Mouse (Mus musculus): Measurements from ENCODE around the gene Lrp4.

The Lrp4 gene

DNA sequence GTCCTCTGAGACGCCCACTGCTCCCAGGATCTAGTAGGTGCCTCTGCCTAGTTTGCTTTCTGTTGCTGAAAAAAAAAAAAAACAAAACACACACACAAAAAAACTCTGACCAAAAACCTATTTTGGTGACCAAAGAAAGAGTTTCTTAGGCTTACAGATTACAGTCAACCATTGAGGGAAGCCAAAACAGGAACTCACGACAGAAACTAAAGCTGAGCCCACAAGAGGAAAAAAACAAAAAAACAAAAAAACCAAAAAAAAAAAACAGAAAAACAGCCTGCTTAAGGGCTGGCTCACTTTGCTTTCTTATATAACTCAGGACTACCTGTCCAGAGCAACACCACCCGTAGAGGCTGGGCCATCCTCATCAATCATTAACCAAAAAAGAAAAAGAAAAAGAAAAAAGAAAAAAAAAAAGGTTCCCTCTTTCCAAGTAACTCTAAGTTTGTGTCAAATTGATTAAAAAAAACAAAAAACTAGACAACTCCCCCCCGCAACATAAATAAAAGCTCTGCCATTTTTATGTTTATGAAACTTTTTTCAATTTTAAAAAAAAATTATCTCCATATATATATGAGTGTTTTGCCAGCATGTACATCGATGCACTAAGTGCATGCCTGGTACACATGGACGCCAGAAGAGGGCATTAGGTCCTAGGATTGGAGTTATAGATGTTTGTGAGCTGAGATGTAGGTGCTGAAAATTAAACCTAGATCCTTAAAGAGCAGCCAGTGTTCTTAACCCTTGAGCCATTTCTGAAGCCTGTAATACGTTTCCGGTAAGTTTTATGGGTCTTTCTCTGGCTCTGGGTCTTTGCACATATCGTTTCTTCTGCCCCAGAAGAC is 3.9 kb upstream of the Lrp4 start:
- no peak for DNase-seq (ENCODE audit: low spot score in 2 of 2)

DNA sequence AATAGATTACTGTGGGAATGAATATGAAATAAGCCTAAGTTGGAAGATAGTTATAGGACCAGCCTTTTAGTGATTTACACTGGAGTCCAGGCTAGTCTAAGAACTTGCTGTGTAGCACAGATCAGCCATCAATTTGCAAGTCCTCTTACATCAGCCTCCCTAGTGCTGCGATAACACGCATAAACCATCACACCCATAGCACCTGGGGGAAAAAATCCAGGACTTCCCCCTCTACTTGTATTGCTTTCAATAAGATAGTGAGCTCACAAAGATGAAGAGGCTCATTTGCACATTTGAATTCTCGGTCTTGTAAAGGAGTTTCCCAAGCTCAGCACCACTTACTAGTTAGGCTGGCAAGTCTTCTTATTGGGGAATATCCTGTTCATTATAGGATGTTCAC is 2.9 kb upstream of the Lrp4 start:
- no peak for DNase-seq (ENCODE audit: low spot score in 2 of 2)

DNA sequence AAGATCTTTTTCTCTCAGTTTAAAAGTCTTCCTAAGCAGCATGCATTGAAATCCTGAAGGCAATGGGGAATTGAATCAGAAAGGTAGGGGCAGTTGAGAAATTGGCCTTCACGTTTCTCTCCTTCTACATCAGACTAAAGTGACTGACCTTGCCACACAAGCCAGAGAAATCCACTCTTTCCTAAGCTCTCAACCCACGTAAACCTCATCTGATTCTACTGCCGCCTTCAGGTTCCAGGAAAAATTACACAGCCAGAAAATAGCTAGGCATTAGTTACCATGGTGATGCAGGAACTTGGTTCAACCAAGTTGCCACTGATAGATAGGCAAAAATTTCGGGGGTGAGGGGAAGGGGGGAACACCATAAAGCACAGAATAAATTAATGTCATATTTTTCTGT is 1.5 kb upstream of the Lrp4 start:
- DNase-seq (ENCODE audit: low spot score in 2 of 2), result peak in 1 of 2 experiments; percentile 53

DNA sequence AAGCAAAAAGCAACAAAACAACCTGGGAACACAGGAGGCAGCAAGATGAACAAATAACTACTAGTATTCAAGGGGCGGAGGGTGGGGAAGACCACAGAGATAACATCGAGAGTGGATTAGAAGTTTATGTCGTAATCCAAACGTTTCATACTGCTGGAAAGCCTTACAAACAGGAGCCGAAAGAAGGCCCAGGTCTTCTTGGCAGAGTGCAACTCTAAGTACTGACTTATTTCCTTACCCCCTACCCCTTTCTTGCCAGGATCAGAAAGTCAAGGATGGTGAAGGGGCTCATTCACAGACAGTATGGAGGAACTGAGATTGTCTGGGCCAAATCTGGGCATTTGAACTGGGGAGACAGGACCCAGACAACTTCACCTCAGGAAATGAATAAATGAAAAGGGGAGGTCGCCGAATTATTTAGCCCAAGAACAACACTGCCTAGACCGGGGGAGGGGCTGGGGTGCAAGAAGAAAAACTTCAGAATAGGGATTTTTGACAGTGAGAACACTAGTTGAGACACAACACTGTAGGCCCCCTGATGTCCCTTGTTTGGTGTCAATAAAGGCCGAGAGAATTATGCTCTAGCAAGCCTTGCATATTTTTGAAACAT is 715 bp upstream of the Lrp4 start:
- DNase-seq (ENCODE audit: low spot score in 2 of 2), result no peak

DNA sequence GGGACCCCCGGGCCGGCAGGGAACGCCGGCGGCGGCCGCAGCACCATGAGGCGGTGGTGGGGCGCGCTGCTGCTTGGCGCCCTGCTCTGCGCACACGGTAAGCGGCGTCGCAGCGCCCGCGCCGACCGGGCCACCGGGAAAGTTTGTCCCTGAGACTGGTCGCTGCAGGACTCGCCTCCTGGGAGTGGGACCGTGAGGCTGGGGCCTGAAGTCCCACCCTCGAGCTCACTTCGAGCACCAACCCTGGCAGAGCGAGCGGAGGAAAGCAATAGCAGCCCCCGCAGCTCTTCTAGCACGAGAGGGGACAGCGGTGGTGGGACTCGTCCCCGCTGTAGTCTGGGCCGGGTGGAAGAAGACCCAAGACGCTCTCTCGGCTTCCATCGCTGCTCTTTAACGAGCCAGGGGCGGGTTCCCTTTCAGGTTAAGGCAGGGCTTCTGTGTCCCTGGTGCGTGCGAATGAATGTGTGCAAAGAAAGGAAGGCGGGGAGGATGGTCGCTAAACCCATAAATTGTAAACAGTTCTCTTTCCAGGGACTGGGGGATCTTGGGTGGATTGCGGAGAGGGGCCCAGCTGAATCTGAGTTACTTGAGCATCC is 443 bp downstream of the Lrp4 start:
- peak in 1 of 2 experiments; percentile 18 for DNase-seq (ENCODE audit: low spot score in 2 of 2)

DNA sequence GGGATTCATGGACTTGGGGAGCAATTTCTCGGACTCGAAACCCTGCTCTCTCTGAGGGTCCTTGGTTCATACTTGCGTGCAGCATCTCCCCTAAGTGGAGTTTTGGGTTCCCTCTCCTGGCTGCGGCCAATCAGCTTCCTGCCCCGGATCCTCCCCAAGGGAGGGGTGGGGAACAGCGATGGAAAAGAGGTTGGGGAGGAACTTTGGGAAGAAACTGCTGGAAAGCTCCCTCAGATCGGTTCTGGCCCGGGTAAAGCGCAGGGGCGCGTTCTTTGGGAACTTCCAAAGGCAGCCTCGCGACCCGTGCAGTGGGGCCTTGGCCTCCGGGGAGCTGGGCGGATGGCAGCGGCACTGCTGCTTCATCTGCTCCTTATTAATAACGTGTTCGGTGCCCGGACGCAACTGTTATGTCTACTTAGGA is 951 bp downstream of the Lrp4 start:
- DNase-seq (ENCODE audit: low spot score in 2 of 2), result peak in 1 of 2 experiments; percentile 53

DNA sequence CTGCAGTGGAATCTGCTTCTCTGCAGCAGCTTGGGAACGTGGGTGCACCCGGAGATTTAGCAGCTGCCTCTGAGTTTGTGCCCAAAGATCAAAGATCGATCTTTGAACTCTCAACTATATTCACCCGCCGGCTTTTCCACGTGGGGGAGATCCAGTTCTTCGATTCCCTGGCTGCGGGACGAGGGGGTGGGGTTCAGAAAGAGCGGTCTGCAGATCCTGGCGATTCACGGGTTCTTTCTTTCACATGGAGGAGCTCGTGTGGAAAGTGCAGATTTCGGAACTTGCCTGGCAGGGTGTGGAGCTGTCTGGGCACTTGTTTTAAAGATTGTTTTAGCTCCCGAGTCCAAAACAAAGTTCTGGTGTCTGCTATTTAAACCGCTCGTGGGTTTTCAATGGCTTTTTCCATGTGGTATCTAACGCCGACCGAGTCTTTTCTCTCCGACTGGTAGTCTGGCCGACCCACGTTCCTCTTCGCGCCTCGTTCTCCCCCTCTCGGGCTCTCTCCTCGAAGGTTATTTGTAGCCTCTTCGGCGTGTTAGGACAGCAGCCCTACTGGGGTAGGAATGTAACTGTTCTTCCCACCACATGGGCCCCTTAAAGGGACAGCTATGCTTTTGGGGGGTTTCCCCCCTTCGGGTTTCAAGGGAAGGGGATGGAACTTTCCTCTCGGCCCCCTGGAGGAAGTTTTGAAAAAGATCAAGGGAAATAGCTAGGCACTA is 1.5 kb downstream of the Lrp4 start:
- peak in 1 of 2 experiments; percentile 56 for DNase-seq (ENCODE audit: low spot score in 2 of 2)

DNA sequence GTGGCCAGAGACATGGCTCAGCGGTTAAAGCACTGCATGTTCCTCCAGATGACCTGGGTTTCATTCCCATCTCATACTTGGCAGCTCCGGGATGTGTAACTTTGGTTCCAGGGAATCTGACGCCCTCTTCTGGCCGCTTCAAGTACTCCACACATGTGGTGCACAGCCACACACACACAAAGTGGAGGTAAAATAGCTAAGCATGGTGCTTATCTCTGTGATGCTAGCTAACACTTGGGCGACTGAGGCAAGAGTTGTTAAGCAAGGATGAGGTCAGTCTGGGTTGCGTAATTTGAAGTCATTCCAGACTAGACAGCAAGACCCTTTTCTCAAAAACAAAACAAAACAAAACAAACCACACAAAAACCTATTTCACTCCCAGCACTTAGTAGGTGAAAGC is 2.8 kb downstream of the Lrp4 start:
- DNase-seq (ENCODE audit: low spot score in 2 of 2), result no peak

DNA sequence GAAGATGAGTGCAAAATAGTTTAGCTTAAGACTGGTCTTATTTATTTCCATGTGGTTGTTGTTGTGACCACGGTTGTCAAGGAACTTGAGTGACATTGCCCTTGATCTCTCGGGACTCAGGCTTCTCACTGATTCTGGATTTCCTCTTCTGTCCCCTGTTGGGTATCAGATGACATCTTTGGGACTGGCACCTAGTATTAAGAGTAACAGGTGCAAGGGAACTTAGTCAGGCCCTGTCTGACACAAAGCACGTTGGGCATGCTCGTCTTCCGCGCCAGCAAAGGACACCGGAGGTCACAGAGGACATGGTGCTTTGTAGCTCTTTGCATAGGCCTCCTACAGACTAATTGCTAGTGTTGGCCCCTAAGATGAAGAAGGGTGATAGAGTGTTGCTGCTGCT is 3.5 kb downstream of the Lrp4 start:
- DNase-seq (ENCODE audit: low spot score in 2 of 2), result no peak

DNA sequence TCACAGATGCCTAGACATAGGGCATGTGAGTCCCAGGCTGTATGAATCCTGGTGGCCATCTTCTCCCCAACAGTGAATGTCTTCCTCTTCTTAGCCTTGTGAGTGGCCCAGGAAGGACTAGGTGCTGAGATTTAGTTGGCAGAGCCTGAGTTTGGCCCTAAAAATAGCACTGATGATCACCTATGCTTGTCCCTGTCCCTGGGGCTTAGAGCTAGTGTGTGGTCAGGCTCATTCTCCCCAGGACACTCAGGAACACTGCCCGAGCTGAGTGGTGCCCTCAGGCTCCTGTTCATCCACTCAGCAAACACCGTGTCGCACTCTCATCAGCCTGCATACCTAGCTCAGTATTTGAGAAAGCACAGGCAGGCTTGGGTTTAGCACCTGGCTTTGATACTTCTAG is 4.0 kb downstream of the Lrp4 start:
- no peak for DNase-seq (ENCODE audit: low spot score in 2 of 2)

DNA sequence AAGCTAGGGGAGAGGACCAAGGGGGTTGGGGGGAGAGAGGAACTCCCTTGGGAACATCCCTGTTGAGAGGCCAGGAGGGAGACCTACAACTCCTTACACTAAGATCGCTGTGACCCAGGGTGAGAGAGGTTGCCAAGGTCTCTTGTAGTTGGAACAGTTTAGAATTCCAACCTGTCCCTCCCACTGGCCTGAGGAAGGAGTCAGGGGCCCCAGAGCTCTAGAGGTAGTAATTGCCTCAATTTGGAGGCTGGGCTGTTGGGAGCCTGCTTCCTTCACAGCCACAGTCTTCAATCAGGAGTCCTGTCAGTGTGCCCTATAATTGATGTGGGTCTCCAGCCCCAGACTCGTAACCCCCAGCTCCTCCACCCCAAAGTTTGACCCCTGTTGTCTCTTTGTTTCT is 4.9 kb downstream of the Lrp4 start:
- DNase-seq (ENCODE audit: low spot score in 2 of 2), result no peak

DNA sequence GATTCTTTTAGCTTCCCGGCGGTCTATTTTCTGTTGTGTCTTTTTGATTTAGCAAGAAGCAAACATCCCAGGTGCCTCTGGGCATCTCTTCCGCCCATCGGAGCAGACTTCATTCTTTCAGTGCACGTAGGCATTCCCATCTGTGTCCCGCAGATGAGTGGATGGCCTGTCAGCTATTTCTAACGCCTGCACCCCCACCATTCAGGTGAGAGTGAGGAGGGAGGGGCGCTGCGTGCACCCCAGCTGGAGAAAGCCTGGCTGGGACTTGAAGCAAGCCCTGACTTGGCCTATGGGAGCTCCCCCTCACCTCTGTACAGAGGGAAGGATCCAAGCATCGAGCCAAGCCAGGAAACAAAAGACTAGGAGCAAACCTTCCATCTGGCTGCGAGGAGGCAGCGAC is 5.4 kb downstream of the Lrp4 start:
- DNase-seq (ENCODE audit: low spot score in 2 of 2), result no peak

DNA sequence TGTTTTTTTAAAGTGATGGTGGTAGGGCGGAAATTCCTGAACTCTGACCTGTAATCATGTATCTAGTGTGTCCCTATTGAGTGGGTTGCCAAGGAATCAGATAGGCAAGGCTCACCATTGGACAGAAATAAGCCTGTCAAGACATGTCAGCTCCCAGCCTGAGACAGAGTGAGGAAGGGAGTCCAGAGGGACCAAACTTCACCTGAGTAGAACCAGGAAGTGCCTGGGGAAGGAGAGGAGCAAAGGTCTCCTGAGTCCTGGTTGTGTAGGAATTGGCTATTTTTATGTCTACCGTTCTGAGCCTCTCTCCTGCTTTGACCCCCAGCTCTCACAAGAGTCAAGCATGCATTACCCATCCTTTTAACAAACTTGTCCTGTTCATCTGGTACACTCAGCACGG is 8.6 kb downstream of the Lrp4 start:
- no peak for DNase-seq (ENCODE audit: low spot score in 2 of 2)

DNA sequence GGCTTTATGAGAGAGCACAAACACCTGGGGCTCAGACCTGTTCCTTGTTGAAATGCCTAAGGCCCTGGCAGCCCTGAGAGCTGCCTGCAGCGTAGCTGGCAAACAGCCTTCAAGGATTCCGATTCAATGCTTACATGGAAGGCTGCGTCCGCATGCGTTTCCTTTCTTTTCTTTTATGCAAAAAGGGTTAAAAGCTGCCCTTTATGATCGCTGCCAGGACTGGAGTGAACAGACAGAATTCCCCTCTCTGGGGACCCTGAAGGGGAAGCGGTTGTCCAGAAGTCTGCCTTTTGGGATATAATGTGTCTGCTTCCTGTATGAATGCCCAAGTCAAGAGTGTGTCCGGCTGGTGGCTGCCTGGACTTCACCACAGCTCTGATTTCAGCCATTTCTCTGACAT is 10.3 kb downstream of the Lrp4 start:
- DNase-seq (ENCODE audit: low spot score in 2 of 2), result no peak

DNA sequence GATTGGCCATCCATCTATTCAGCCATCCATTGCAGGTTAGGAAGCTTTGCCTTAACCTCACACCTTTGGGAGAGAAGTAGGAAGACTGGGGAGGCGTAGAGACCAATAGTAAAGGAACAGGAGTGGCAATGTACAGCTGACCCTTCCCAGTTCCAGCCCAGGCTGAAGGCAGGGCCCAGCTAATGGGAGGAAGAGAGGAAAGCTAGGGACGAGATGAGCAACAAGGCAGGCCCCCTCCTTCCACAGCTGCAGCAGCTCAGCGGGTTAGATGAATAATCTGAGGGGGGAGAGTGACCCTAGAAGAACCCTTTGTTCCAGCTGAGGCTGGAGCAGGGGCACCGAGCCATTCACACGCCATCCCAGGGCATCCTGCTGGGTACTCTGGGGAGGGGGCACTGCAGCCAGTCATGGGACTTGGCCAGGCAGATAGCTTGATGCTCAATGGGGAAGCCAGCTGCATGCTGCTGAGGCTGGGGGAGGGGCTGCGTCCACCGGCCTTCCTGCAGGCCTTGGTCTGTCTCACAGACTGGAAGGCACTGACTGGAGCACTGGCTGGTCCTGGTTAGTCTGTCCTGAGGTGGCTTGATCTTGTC is 12.8 kb downstream of the Lrp4 start:
- peak; percentile 36 to 37 for DNase-seq (ENCODE audit: low spot score in 2 of 2)

DNA sequence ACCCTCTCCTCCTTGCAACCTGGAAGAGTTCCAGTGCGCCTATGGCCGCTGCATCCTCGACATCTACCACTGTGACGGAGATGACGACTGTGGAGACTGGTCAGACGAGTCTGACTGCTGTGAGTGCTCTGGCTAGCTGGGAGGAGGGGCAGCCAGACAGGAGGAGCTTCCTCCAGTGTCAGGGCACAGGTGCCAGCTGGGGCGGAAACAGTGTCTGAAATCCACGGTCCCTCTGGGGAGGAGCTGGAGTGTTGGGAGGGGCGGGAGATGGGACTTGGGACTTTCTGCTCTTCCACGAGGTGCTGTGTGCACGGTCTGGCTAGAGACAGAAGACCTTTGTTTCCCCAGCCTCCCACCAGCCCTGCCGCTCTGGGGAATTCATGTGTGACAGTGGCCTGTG is 17.0 kb downstream of the Lrp4 start:
- no peak for DNase-seq (ENCODE audit: low spot score in 2 of 2)

DNA sequence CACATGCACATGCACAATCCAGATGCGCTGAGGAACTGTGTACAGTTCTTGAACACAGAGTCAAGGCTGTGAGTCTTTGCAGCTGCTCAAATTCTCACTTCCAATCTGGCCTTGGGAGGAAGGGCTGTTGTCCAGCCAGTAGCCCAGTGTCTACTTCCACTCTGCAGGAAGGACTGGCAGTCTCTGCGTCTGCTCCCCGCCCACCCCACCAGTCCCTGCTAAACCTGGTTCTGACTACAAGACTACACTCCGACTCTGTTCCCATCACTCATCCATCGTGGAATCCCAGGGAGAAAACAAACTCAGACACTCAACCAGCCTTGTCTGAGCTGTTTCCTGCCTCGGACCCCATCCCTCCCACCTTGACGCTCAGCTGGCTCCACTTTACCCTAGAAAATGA is 18.5 kb downstream of the Lrp4 start:
- no peak for DNase-seq (ENCODE audit: low spot score in 2 of 2)

DNA sequence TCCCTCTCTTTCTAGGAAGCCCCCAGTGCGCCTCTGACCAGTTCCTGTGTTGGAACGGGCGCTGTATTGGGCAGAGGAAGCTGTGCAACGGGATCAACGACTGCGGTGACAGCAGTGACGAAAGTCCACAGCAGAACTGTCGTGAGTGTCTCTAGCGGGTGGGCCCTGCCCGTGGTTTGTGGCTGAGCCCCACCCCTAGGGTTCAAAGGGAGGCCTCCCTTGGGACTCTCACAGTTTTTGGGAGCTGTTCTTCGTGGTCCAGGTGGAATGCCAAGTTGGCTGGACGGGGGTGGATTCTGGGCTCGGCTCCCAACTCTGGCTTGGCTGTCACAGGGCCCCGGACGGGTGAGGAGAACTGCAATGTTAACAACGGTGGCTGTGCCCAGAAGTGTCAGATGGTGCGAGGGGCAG is 18.9 kb downstream of the Lrp4 start:
- DNase-seq (ENCODE audit: low spot score in 2 of 2), result no peak

DNA sequence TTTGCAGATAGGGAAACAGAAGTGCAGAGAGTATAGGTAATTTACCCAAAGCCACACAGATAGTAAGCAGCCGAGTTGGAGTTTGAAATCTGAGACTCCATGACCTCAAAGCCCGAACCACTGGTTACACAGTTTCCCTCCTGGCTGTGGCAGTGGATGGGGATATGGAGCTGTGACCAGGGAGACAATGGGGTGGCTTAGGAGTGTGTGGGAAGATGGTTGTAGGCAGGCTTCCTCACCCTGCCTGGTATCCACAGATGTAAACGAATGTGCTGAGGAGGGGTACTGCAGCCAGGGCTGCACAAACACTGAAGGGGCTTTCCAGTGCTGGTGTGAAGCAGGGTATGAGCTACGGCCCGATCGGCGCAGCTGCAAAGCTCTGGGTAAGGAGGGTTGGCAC is 19.5 kb downstream of the Lrp4 start:
- no peak for DNase-seq (ENCODE audit: low spot score in 2 of 2)

DNA sequence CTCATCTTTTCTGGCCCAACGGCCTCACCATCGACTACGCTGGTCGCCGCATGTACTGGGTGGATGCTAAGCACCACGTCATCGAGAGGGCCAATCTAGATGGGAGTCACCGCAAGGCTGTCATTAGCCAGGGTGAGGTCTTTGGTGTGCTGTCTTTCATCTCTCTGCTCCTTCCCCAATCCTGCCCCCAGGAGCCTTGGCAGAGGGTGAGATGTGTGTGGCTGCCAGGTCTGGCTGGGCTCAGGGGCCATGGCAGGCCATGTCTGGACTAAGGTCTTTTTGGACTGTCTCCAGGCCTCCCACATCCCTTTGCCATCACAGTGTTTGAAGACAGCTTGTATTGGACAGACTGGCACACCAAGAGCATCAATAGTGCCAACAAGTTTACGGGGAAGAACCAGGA is 23.1 kb downstream of the Lrp4 start:
- no peak for DNase-seq (ENCODE audit: low spot score in 2 of 2)

DNA sequence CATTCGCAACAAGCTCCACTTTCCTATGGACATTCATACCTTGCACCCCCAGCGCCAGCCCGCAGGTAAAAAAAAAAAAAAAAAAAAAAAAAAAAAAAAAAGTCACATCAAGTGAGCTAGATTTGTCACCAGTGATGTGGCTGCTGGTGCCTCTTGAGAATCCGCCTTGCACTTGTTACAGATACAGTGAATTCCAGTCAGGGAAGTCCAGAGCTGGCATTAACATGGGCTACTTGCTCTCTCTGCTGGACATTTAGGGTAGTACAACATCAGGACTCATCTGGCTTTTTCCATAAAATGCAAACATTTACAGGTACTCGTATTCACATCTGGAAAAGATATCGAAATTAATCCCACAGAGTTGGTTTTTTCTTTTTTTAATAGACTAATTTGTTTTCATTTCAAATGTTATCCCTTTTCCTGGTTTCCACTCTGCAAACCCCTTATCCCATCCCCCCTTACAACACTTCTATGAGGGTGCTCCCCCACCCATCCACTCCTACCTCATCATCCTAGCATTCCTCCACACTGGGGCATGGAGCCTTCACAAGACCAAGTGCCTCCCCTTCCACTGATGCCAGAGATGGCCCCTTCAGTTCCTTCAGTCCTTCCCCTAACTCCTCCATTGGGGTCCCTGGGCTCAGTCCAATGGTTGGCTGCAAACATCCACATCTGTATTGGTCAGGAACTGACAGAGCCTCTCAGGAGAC is 23.6 kb downstream of the Lrp4 start:
- peak in 1 of 2 experiments; percentile 84 for DNase-seq (ENCODE audit: low spot score in 2 of 2)
